Mouse (Mus musculus): ENCODE measurements around the gene Syde2. TPM values are rescaled to one million over a fixed set of nuclear protein-coding genes. Genes with fewer than 3 reads are reported as not detected.

Gene Syde2
- total and polyA plus RNA-seq, 3 experiments: 12.4 to 24.1 TPM; not detected in 1

DNA sequence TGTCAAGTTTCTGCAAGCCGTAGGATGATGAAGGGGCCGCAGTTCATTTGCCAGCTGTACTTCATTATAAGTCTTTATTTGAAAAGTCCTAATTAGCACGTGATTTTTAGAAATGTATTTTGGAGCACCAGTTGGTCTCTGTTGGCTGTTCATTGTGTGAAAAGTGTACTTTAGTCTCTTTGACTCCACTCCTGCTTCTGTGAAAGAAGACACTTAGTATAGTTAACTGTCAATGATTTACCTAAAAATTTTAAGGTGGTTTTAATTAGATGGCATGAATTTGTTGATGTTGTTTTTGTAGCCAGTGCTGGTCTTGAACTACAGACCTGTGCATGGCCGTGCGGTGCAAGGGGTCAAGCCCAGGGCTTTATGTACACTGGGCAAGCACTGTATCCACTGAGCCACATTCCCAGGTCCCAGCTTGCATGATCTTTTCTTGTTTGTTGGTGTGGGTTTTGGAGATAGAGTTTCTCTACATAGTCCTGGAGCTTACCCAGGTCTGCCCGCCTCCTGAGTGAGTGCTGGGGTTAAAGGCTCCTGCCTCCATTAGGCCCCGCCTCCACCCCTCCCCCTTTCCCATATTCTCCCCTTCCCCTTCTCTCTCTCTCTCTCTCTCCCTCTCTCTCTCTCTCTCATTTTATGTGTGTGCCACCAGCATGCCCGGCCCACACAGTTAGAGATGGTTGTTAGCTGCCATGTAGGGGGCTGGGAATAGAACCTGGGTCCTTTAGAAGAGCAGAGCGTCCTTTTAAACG lies 4.5 kb downstream of the Syde2 start:
- no peak overlapping the region for H3K4me3 ChIP-seq (ENCODE audit: control insufficient read depth in 1 of 2, insufficient read depth in 1 of 2, low read depth in 2 of 2, low read length in 2 of 2)

DNA sequence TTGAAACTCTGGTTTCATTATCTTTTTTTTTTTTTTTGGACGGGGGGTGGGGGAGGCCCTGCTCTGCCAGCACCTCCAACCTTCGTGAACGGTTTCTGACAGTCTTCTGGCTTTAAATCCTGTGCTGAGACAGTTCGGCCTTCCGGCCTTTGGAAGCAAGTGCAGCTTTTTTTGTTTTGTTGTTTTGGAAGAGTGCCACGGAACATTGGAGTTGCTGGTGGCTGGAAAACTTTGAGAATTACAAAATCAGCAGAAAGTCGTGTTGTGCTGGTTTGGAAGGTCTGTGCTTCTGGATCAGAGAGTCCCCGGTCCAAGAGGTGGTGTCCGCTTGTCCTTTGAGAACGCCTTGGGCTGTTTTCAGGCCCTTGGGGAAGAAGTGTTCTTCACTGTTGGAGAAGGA lies 5.1 kb downstream of the Syde2 start:
- H3K27me3 ChIP-seq (ENCODE audit: control insufficient read depth in 1 of 2, insufficient read depth in 2 of 2, low read length in 2 of 2): no peaks in the 10 kb centered on the region

More for the DNA sequence above, 4.5 kb downstream of the Syde2 start:
- no peak overlapping the region for H3K9ac ChIP-seq (ENCODE audit: control insufficient read depth, low read depth, low read length, poor library complexity, severe bottlenecking)
- H3K27ac ChIP-seq (ENCODE audit: control insufficient read depth, low read depth, low read length): no peak overlapping the region
- no peaks in the 10 kb centered on the region for H3K9me3 ChIP-seq (replicated peaks; ENCODE audit: insufficient read depth, low read length)
- TF ChIP-seq RCOR1 (IDR thresholded peaks at IDR 0.05; ENCODE audit: low read depth, low read length) (no peak), SIN3A (IDR thresholded peaks at IDR 0.05; ENCODE audit: low read length) (0 out of 2 replicates have a peak, but pooled peaks have one; percentile 16)
- H3K27me3 ChIP-seq (ENCODE audit: control insufficient read depth in 1 of 2, insufficient read depth in 2 of 2, low read length in 2 of 2): no peaks in the 10 kb centered on the region
- H3K79me2 ChIP-seq (ENCODE audit: control insufficient read depth, insufficient read depth, low read length, poor library complexity): peaks cover 55% of the 10 kb centered on the region
- DNase-seq (ENCODE audit: low read depth, low spot score): peak; percentile 15
- peaks cover 8 to 14% of the 10 kb centered on the region in 2 experiments; a peak in 3 of 4 replicates for H3K4me1 ChIP-seq (ENCODE audit: control insufficient read depth in 1 of 2, insufficient read depth in 2 of 2, low read length in 2 of 2)
- peaks cover 1 to 17% of the 10 kb centered on the region in 2 experiments; a peak in 3 of 4 replicates for H3K36me3 ChIP-seq (ENCODE audit: control insufficient read depth in 1 of 2, insufficient read depth in 2 of 2, low read length in 2 of 2)

DNA sequence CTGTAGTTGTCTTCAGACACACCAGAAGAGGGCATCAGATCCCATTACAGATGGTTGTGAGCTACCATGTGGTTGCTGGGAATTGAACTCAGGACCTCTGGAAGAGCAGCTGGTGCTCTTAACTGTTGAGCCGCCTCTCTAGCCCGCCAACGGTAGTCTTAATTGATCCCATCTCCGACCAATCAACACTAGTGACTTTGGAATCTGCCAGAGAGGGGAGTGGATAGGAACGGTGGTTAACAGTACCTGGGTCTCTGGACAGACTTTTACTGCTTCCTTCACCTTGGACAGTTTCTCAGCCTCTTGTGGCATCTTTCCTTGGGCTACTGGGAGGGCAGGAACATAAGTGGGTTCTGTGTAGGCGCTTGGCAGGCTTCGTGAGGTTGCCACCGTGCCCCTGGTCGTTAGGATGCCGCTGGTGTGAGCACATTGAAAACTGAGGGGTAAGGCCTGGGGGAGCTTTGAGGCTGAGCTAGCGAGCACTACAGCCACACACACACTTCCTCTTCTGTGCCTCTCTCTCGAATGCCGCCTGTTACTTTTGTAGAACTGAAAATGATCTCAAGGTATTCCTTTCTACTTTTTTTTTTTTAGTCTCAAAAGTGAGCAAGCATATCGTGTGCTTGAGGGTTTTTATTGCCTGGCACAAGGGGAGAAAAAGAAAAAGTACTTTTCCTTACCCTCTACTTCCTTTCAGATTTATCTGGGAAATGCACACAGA lies 6.0 kb downstream of the Syde2 start:
- peak overlapping the region; percentile 35 for H3K27ac ChIP-seq (ENCODE audit: control insufficient read depth, low read depth, low read length)
- H3K36me3 ChIP-seq (ENCODE audit: control insufficient read depth in 1 of 2, insufficient read depth in 2 of 2, low read length in 2 of 2): peaks cover 1 to 15% of the 10 kb centered on the region in 2 experiments
- no peaks in the 10 kb centered on the region for H3K9me3 ChIP-seq (replicated peaks; ENCODE audit: insufficient read depth, low read length)
- peak overlapping the region; percentile 44 for H3K9ac ChIP-seq (ENCODE audit: control insufficient read depth, low read depth, low read length, poor library complexity, severe bottlenecking)
- no peaks in the 10 kb centered on the region for H3K27me3 ChIP-seq (ENCODE audit: control insufficient read depth in 1 of 2, insufficient read depth in 2 of 2, low read length in 2 of 2)
- H3K4me3 ChIP-seq (ENCODE audit: control insufficient read depth in 1 of 2, insufficient read depth in 1 of 2, low read depth in 2 of 2, low read length in 2 of 2): peak overlapping the region; percentile 29 to 72
- peaks cover 8 to 11% of the 10 kb centered on the region in 2 experiments; a peak in 3 of 4 replicates for H3K4me1 ChIP-seq (ENCODE audit: control insufficient read depth in 1 of 2, insufficient read depth in 2 of 2, low read length in 2 of 2)
- peaks cover 47% of the 10 kb centered on the region for H3K79me2 ChIP-seq (ENCODE audit: control insufficient read depth, insufficient read depth, low read length, poor library complexity)
- DNase-seq (ENCODE audit: low read depth, low spot score): peak; percentile 85
- TF ChIP-seq CHD1 (IDR thresholded peaks at IDR 0.05; ENCODE audit: low read depth, low read length) (no peak), MEF2A (IDR thresholded peaks at IDR 0.05; ENCODE audit: extremely low read depth, insufficient replicate concordance, low read depth, low read length, poor library complexity, severe bottlenecking) (no peak), ELF1 (IDR thresholded peaks at IDR 0.05; ENCODE audit: low read depth, low read length) (no peak), CHD2 (IDR thresholded peaks at IDR 0.05; ENCODE audit: low read length) (no peak), E2F4 (IDR thresholded peaks at IDR 0.05; ENCODE audit: borderline replicate concordance, low read depth, low read length) (no peak), TAL1 (IDR thresholded peaks at IDR 0.05; ENCODE audit: low read length) (no peak), BHLHE40 (IDR thresholded peaks at IDR 0.05; ENCODE audit: borderline replicate concordance, low read depth, low read length) (no peak), ZC3H11A (IDR thresholded peaks at IDR 0.05; ENCODE audit: low read depth, low read length) (no peak), MAFK (IDR thresholded peaks at IDR 0.05; ENCODE audit: borderline replicate concordance, low read depth, low read length) (no peak), USF2 (IDR thresholded peaks at IDR 0.05; ENCODE audit: borderline replicate concordance in 1 of 2, insufficient read depth in 1 of 2, low read depth in 1 of 2, low read length in 2 of 2) (no peak), TBP (IDR thresholded peaks at IDR 0.05; ENCODE audit: low read depth, low read length) (no peak), GATA1 (IDR thresholded peaks at IDR 0.05; ENCODE audit: low read depth, low read length) (0 out of 2 replicates have a peak, but pooled peaks have one; percentile 42), ZKSCAN1 (IDR thresholded peaks at IDR 0.05; ENCODE audit: low read depth, low read length) (no peak), TCF12 (IDR thresholded peaks at IDR 0.05; ENCODE audit: low read depth, low read length) (no peak), HCFC1 (IDR thresholded peaks at IDR 0.05; ENCODE audit: low read depth, low read length) (peak; percentile 32; the same call in 1 of the 2 replicates), MAZ (IDR thresholded peaks at IDR 0.05; ENCODE audit: low read depth, low read length) (no peak), ZNF384 (IDR thresholded peaks at IDR 0.05; ENCODE audit: low read depth, low read length) (no peak; the same call in 1 of the 2 replicates), RCOR1 (IDR thresholded peaks at IDR 0.05; ENCODE audit: low read depth, low read length) (no peak), MYC (IDR thresholded peaks at IDR 0.05; ENCODE audit: low read depth, low read length) (peak; percentile 70)

More for the DNA sequence above, 5.1 kb downstream of the Syde2 start:
- peak overlapping the region; percentile 29 to 30; a peak in 3 of 4 replicates for H3K4me3 ChIP-seq (ENCODE audit: control insufficient read depth in 1 of 2, insufficient read depth in 1 of 2, low read depth in 2 of 2, low read length in 2 of 2)
- H3K36me3 ChIP-seq (ENCODE audit: control insufficient read depth in 1 of 2, insufficient read depth in 2 of 2, low read length in 2 of 2): peaks cover 1 to 15% of the 10 kb centered on the region in 2 experiments; a peak in 3 of 4 replicates
- H3K27ac ChIP-seq (ENCODE audit: control insufficient read depth, low read depth, low read length): peak overlapping the region; percentile 35
- no peaks in the 10 kb centered on the region for H3K9me3 ChIP-seq (replicated peaks; ENCODE audit: insufficient read depth, low read length)
- no peak for DNase-seq (ENCODE audit: low read depth, low spot score)
- TF ChIP-seq SIN3A (IDR thresholded peaks at IDR 0.05; ENCODE audit: low read length) (no peak), MXI1 (IDR thresholded peaks at IDR 0.05; ENCODE audit: low read depth, low read length) (no peak), GATA1 (IDR thresholded peaks at IDR 0.05; ENCODE audit: low read depth, low read length) (no peak), BHLHE40 (IDR thresholded peaks at IDR 0.05; ENCODE audit: borderline replicate concordance, low read depth, low read length) (no peak), SMC3 (IDR thresholded peaks at IDR 0.05; ENCODE audit: low read depth, low read length) (no peak)
- peak overlapping the region; percentile 50 for H3K9ac ChIP-seq (ENCODE audit: control insufficient read depth, low read depth, low read length, poor library complexity, severe bottlenecking)
- peaks cover 53% of the 10 kb centered on the region for H3K79me2 ChIP-seq (ENCODE audit: control insufficient read depth, insufficient read depth, low read length, poor library complexity)
- H3K4me1 ChIP-seq (ENCODE audit: control insufficient read depth in 1 of 2, insufficient read depth in 2 of 2, low read length in 2 of 2): peaks cover 8 to 11% of the 10 kb centered on the region in 2 experiments; a peak in 3 of 4 replicates
